9 mouse cellular contexts compared by ENCODE assay signal in genomic region chr7:44443268-44444173, GRCm38 (mm10). TPM values are rescaled to one million over a fixed set of nuclear protein-coding genes. Genes with fewer than 3 reads are reported as not detected.
A peak's percentile ranks its signal among the peaks of the same experiment; 100 is the strongest.
DNase-seq lines count a peak whose midpoint lies in the region; ATAC-seq and TF ChIP-seq lines count a peak whose summit lies in the region.
"Had no signal": no experiment of that assay in that cellular context is flagged by ENCODE, and none has a peak within 500 bp of the region (broad histone marks: within the 10 kb centered on the region; RNA-seq: fewer than 3 reads in every experiment).

No protein-coding gene starts in this region.

- no peaks in the 10 kb centered on the region for H3K4me1 ChIP-seq in heart, adult 2 months (ENCODE audit: control insufficient read depth, insufficient read depth, low read length)
- peaks cover 43% of the 10 kb centered on the region for H3K4me1 ChIP-seq in E14TG2a.4 (replicated peaks; ENCODE audit: low read depth, low read length)
- peaks cover 33% of the 10 kb centered on the region for H3K4me1 ChIP-seq in embryonic facial prominence, embryonic 13.5 days
- H3K4me1 ChIP-seq in limb, embryonic 11.5 days (ENCODE audit: control insufficient read depth, insufficient read depth, low read length) = peaks cover 13% of the 10 kb centered on the region
- H3K4me1 ChIP-seq: liver, embryonic 15.5 days had no signal

- H3K9me3 ChIP-seq in E14TG2a.4 (ENCODE audit: low read length) = no peaks in the 10 kb centered on the region
- H3K9me3 ChIP-seq in embryonic facial prominence, embryonic 13.5 days = no peaks in the 10 kb centered on the region
- no peaks in the 10 kb centered on the region for H3K9me3 ChIP-seq in limb, embryonic 11.5 days (ENCODE audit: control insufficient read depth, low read length)
- H3K9me3 ChIP-seq: liver, embryonic 15.5 days had no signal

- no peak overlapping the region for H3K9ac ChIP-seq in heart, adult 2 months (ENCODE audit: low read depth, low read length)
- H3K9ac ChIP-seq in embryonic facial prominence, embryonic 13.5 days = peak overlapping the region; percentile 71
- no peak overlapping the region for H3K9ac ChIP-seq in limb, embryonic 11.5 days (ENCODE audit: low read length)
- H3K9ac ChIP-seq: liver, embryonic 15.5 days had no signal

- 0 out of 2 replicates have a peak, but pooled peaks have one; percentile 27 for ATAC-seq in embryonic facial prominence, embryonic 13.5 days (ENCODE audit: insufficient number of reproducible peaks, insufficient read depth, low FRiP score, low TSS enrichment, low read depth)
- ATAC-seq in limb, embryonic 11.5 days (ENCODE audit: insufficient number of reproducible peaks, low FRiP score, low TSS enrichment, low read depth) = 0 out of 2 replicates have a peak, but pooled peaks have one; percentile 11

- TF ChIP-seq CTCF in heart, adult 2 months (IDR thresholded peaks at IDR 0.05) = 0 out of 2 replicates have a peak, but pooled peaks have one; percentile 7
- TF ChIP-seq CTCF in E14TG2a.4 (conservative IDR thresholded peaks at IDR 0.05; ENCODE audit: low read length) = no peak

- H3K36me3 ChIP-seq in heart, adult 2 months (ENCODE audit: control insufficient read depth, insufficient read depth, low read length) = no peaks in the 10 kb centered on the region
- H3K36me3 ChIP-seq in E14TG2a.4 (ENCODE audit: insufficient read depth, low read length) = no peaks in the 10 kb centered on the region
- H3K36me3 ChIP-seq in embryonic facial prominence, embryonic 13.5 days = no peaks in the 10 kb centered on the region; the same call in 1 of the 2 replicates
- no peaks in the 10 kb centered on the region for H3K36me3 ChIP-seq in limb, embryonic 11.5 days (ENCODE audit: control insufficient read depth, insufficient read depth, low read length)
- H3K36me3 ChIP-seq: liver, embryonic 15.5 days had no signal

- no peak for DNase-seq in heart, adult 2 months
- no peak for DNase-seq in heart, adult 18-20 months
- no peak for DNase-seq in limb, embryonic 11.5 days (ENCODE audit: low spot score)
- no peak for DNase-seq in thymus, postnatal 25 days
- DNase-seq in urinary bladder, postnatal 4 days (ENCODE audit: low spot score in 2 of 2) = no peak
- no peak for DNase-seq in kidney, adult 9 months

- no peak overlapping the region for H3K4me3 ChIP-seq in heart, adult 2 months
- H3K4me3 ChIP-seq in E14TG2a.4 (replicated peaks; ENCODE audit: low read length) = peak overlapping the region; percentile 55
- peak overlapping the region; percentile 45 for H3K4me3 ChIP-seq in embryonic facial prominence, embryonic 13.5 days
- peak overlapping the region; percentile 10; the same call in 1 of the 2 replicates for H3K4me3 ChIP-seq in limb, embryonic 11.5 days (ENCODE audit: low read depth, low read length)
- H3K4me3 ChIP-seq: liver, embryonic 15.5 days had no signal

- peaks cover 2% of the 10 kb centered on the region; the same call in 1 of the 2 replicates for H3K27me3 ChIP-seq in heart, adult 2 months (ENCODE audit: control insufficient read depth, insufficient read depth, low read length)
- H3K27me3 ChIP-seq in E14TG2a.4 (ENCODE audit: insufficient read depth, low read length) = peaks cover 85% of the 10 kb centered on the region
- H3K27me3 ChIP-seq in embryonic facial prominence, embryonic 13.5 days = peaks cover 88% of the 10 kb centered on the region
- peaks cover 82% of the 10 kb centered on the region for H3K27me3 ChIP-seq in limb, embryonic 11.5 days (ENCODE audit: control insufficient read depth, insufficient read depth, low read length)

- 10% methylated on average over 20 of the region's 20 CpGs for WGBS in heart, adult 2 months
- 11% methylated on average over 20 of the region's 20 CpGs for whole genome bisulfite sequencing in embryonic facial prominence, embryonic 13.5 days
- WGBS in limb, embryonic 11.5 days = 5% methylated on average over 20 of the region's 20 CpGs

- intact Hi-C loops in heart, adult 2 months (cut with DNase I) = no loop called here

- no peaks in the 10 kb centered on the region for H3K79me2 ChIP-seq in heart, adult 2 months (replicated peaks; ENCODE audit: control insufficient read depth, insufficient read depth, low read length)

- H3K4me2 ChIP-seq in embryonic facial prominence, embryonic 13.5 days = peak overlapping the region; percentile 61
- H3K4me2 ChIP-seq in limb, embryonic 11.5 days (ENCODE audit: low read depth, severe bottlenecking) = peak overlapping the region; percentile 41
- H3K4me2 ChIP-seq: liver, embryonic 15.5 days had no signal

- no peak overlapping the region for H3K27ac ChIP-seq in heart, adult 2 months
- no peak overlapping the region for H3K27ac ChIP-seq in embryonic facial prominence, embryonic 13.5 days
- no peak overlapping the region for H3K27ac ChIP-seq in limb, embryonic 11.5 days (replicated peaks; ENCODE audit: low read depth, low read length)
- H3K27ac ChIP-seq: liver, embryonic 15.5 days had no signal

- TF ChIP-seq EP300 in heart, adult 2 months (IDR thresholded peaks at IDR 0.05; ENCODE audit: insufficient read depth, low read depth, low read length) = no peak

- TF ChIP-seq POLR2A in heart, adult 2 months (IDR thresholded peaks at IDR 0.05; ENCODE audit: insufficient read depth, low read depth, low read length) = no peak

RNA-seq across cellular contexts. Expression of gene Lrrc4b, which starts 14.7 kb away (rescaled TPM):
- 10 to 100 TPM; 30.1 to 34.1 TPM for total RNA-seq in heart, adult 2 months (2021)
- 33.2 and 36.2 TPM in 2 replicates for polyA plus RNA-seq in heart, adult 2 months (2012; rRNA removed)
- 10 to 100 TPM; 31.2 to 66.0 TPM for total RNA-seq in heart, adult 18-20 months (2021)
- polyA plus RNA-seq in embryonic facial prominence, embryonic 13.5 days (2015; fragmentation: Nextera tagmentation; extraction: Ambion mirVana) = 1.5 and 1.6 TPM in 2 replicates
- polyA plus RNA-seq in limb, embryonic 11.5 days (2014; fragmentation: Nextera tagmentation; extraction: Ambion mirVana) = 0.51 and 0.60 TPM in 2 replicates
- polyA plus RNA-seq: liver, embryonic 15.5 days had no signal

RNA-seq across cellular contexts. Expression of gene Aspdh, which starts 21.7 kb away (rescaled TPM):
- total RNA-seq in heart, adult 2 months (2021) = 1 to 10 TPM; 1.3 to 1.5 TPM
- polyA plus RNA-seq in heart, adult 2 months (2012; rRNA removed) = 2.4 and 2.6 TPM in 2 replicates
- total RNA-seq in heart, adult 18-20 months (2021) = 1 to 10 TPM in 1 of 2 experiments, under 1 TPM in 1; 0.41 to 1.4 TPM
- polyA plus RNA-seq in embryonic facial prominence, embryonic 13.5 days (2015; fragmentation: Nextera tagmentation; extraction: Ambion mirVana) = 0.69 and 2.2 TPM in 2 replicates
- 0.60 TPM in 1 of 2 replicates, not detected in the other for polyA plus RNA-seq in limb, embryonic 11.5 days (2014; fragmentation: Nextera tagmentation; extraction: Ambion mirVana)

RNA-seq across cellular contexts. Expression of gene Josd2, which starts 24.3 kb away (rescaled TPM):
- 100 to 1,000 TPM; 139 to 147 TPM for total RNA-seq in heart, adult 2 months (2021)
- 211 and 242 TPM in 2 replicates for polyA plus RNA-seq in heart, adult 2 months (2012; rRNA removed)
- 100 to 1,000 TPM in 1 of 2 experiments, 10 to 100 TPM in 1; 98.6 to 108 TPM for total RNA-seq in heart, adult 18-20 months (2021)
- 93.6 and 106 TPM in 2 replicates for polyA plus RNA-seq in embryonic facial prominence, embryonic 13.5 days (2015; fragmentation: Nextera tagmentation; extraction: Ambion mirVana)
- 64.4 and 65.4 TPM in 2 replicates for polyA plus RNA-seq in limb, embryonic 11.5 days (2014; fragmentation: Nextera tagmentation; extraction: Ambion mirVana)

RNA-seq across cellular contexts. Expression of gene Emc10, which starts 52.8 kb away (rescaled TPM):
- 10 to 100 TPM; 86.1 to 87.6 TPM for total RNA-seq in heart, adult 2 months (2021)
- 152 and 180 TPM in 2 replicates for polyA plus RNA-seq in heart, adult 2 months (2012; rRNA removed)
- total RNA-seq in heart, adult 18-20 months (2021) = 10 to 100 TPM; 79.6 to 85.6 TPM
- 126 and 129 TPM in 2 replicates for polyA plus RNA-seq in embryonic facial prominence, embryonic 13.5 days (2015; fragmentation: Nextera tagmentation; extraction: Ambion mirVana)
- 83.0 and 85.8 TPM in 2 replicates for polyA plus RNA-seq in limb, embryonic 11.5 days (2014; fragmentation: Nextera tagmentation; extraction: Ambion mirVana)

RNA-seq across cellular contexts. Expression of gene Fam71e1, which starts 52.9 kb away (rescaled TPM):
- 1 to 10 TPM; 2.6 to 3.3 TPM for total RNA-seq in heart, adult 2 months (2021)
- polyA plus RNA-seq in heart, adult 2 months (2012; rRNA removed) = 4.1 and 6.4 TPM in 2 replicates
- total RNA-seq in heart, adult 18-20 months (2021) = 1 to 10 TPM; 1.6 to 4.3 TPM
- 19.9 and 22.4 TPM in 2 replicates for polyA plus RNA-seq in embryonic facial prominence, embryonic 13.5 days (2015; fragmentation: Nextera tagmentation; extraction: Ambion mirVana)
- polyA plus RNA-seq in limb, embryonic 11.5 days (2014; fragmentation: Nextera tagmentation; extraction: Ambion mirVana) = 13.2 and 15.0 TPM in 2 replicates

Comparison
In these comparisons a context has a peak if more than half of its experiments do, and no peak if none do; other contexts are left out.
1. RNA of gene Lrrc4b, which starts 14.7 kb away (polyA plus RNA-seq): 33.2 to 36.2 TPM in heart, adult 2 months; 1.5 to 1.6 TPM in embryonic facial prominence, embryonic 13.5 days and 0.51 to 0.60 TPM in limb, embryonic 11.5 days; every median in the first group is over 10 times any median in the second.